Mouse (Mus musculus) hindbrain, embryonic 14.5 days (tissue): Measurements from ENCODE around the gene Rasd2. TPM values are rescaled to one million over a fixed set of nuclear protein-coding genes. Genes with fewer than 3 reads are reported as not detected.
A peak's percentile ranks its signal among the peaks of the same experiment; 100 is the strongest.

Source experiments
- ATAC-seq: fragments of 200-750 bp; cut with Nextera tagmentation; 2 replicates; pipeline ENCODE4 v1.8.0; 2017; ENCODE audit warnings: moderate number of reproducible peaks, mild to moderate bottlenecking, moderate TSS enrichment, moderate library complexity; ENCODE audit not compliant: low FRiP score
- DNase-seq: peaks from one replicate; pipeline ENCODE4 v3.0.0-alpha.2; 2015; ENCODE audit warnings: low spot score
- H3K27ac ChIP-seq: fragments of 300-500 bp; sonication (generic); 2 replicates; pipeline ENCODE4 v1.5.1; 2014; ENCODE audit warnings: mild to moderate bottlenecking, moderate library complexity
- H3K27me3 ChIP-seq: fragments of 300-500 bp; sonication (generic); 2 replicates; pipeline ENCODE4 v1.6.1; 2014; ENCODE audit warnings: mild to moderate bottlenecking, low read length, mixed read lengths; ENCODE audit not compliant: control insufficient read depth, insufficient read depth
- H3K36me3 ChIP-seq: fragments of 300-500 bp; sonication (generic); replicated peaks from 2 replicates; pipeline ENCODE4 v1.6.1; 2014; ENCODE audit not compliant: control insufficient read depth, insufficient read depth
- H3K4me1 ChIP-seq: fragments of 300-500 bp; sonication (generic); replicated peaks from 2 replicates; pipeline ENCODE4 v1.6.1; 2014; ENCODE audit warnings: antibody characterized with exemption, low read length, mixed read lengths; ENCODE audit not compliant: control insufficient read depth, insufficient read depth
- H3K4me2 ChIP-seq: fragments of 300-500 bp; sonication (generic); replicated peaks from 2 replicates; pipeline ENCODE4 v1.6.1; 2014; ENCODE audit warnings: mild to moderate bottlenecking, moderate library complexity
- H3K4me3 ChIP-seq: fragments of 300-500 bp; sonication (generic); replicated peaks from 2 replicates; pipeline ENCODE4 v1.5.1; 2014; ENCODE audit warnings: mild to moderate bottlenecking, low read length
- H3K9ac ChIP-seq: fragments of 300-500 bp; sonication (generic); 2 replicates; pipeline ENCODE4 v1.6.1; 2014
- H3K9me3 ChIP-seq: fragments of 300-500 bp; sonication (generic); 2 replicates; pipeline ENCODE4 v1.6.1; 2016; ENCODE audit warnings: low read length; ENCODE audit not compliant: control insufficient read depth
- WGBS: fragments of 180-500 bp; shearing (Covaris S2); extraction: QIAGEN DNeasy Blood & Tissue Kit; methylation state at CpG from one replicate; pipeline ENCODE4 v1.1.7; 2014; 5-methylcytosine and 5-hydroxymethylcytosine counted together
- polyA plus RNA-seq: library from polyadenylated mRNA; unstranded; fragments of >200 nt; fragmentation: Nextera tagmentation; extraction: Ambion mirVana; gene quantifications from 2 replicates; pipeline ENCODE4 v1.2.1, GENCODE M21; 2014

Gene Rasd2
- polyA plus RNA-seq, 1 experiment from 2014 or later = 4.6 TPM

DNA sequence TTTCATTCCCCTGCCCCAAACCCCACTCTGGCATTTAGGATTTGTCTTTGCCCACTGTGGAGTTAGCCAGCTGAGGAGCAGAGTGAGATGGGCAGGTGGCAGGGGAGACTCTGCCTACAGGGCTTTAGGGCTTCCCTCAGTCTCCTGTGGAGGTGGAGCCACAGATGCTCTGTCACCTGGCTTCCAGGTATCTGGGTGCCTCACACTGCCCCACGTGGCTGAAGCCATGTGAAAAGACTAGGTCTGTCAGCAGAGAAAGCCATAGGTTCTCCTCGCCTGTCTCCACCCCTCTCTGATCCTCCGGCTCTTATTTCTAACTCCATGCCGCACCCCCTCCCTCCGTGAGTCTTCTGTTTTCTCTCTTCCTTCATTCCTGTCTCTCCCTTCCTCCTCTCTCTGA, 2.2 kb downstream of the Rasd2 start:
- Histone ChIP-seq H3K9me3 (no peaks in the 10 kb centered on the region), H3K4me2 (no peak overlapping the region), H3K4me3 (no peak overlapping the region), H3K9ac (no peak overlapping the region), H3K4me1 (peaks cover 7% of the 10 kb centered on the region), H3K27ac (no peak overlapping the region), H3K27me3 (peaks cover 43% of the 10 kb centered on the region), H3K36me3 (no peaks in the 10 kb centered on the region)
- no peak for DNase-seq
- 25% methylated on average over 5 of the region's 5 CpGs for WGBS
- ATAC-seq = no peak

DNA sequence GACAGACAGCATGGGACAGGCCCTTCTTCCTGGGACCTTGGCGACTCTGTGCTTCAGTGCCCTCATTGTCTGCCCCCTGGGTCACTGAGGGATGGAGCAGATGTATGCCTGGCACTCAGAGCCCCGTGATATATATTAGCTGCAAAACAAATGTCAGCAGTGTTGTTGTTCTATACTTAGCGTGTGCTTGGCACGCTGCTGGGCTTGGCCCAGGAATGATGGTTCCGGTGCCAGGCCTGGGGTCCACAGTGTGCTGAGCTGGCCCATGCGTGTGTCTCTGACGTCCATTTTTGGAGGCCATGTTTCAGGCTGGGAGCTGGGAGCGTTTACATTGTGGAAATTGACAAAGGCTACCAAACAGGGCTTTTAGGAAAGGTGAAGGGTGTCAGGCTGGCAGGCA, 3.1 kb downstream of the Rasd2 start:
- no peak for DNase-seq
- Histone ChIP-seq H3K9me3 (no peaks in the 10 kb centered on the region), H3K27ac (no peak overlapping the region), H3K36me3 (no peaks in the 10 kb centered on the region), H3K4me1 (peaks cover 7% of the 10 kb centered on the region), H3K4me2 (no peak overlapping the region), H3K27me3 (peaks cover 37% of the 10 kb centered on the region), H3K4me3 (no peak overlapping the region), H3K9ac (no peak overlapping the region)
- ATAC-seq = no peak
- 73% methylated on average over 8 of the region's 8 CpGs for WGBS

DNA sequence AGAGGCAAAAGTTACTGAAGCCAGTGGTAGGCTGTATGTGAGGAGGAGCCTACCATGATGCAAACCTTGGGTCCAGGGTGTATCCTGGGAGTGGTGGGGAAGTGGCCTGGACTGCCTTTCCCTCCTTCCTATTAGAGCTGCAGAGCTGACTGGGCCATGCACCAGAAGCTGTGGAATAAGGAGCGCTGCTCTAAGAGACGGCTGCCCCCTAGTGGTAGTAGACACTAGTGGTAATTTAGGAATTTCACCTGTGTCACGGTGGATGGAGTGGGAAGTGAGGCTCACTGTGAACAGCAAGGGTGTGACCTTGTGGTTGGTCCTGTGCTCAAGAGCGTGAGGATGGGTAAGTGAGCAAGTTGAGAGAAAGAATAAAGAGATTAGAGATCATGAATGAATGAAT, 4.2 kb downstream of the Rasd2 start:
- no peak overlapping the region for H3K4me3 ChIP-seq
- H3K27ac ChIP-seq = no peak overlapping the region
- peaks cover 32% of the 10 kb centered on the region for H3K27me3 ChIP-seq
- no peaks in the 10 kb centered on the region for H3K36me3 ChIP-seq
- peak; percentile 72 for DNase-seq
- H3K9me3 ChIP-seq = no peaks in the 10 kb centered on the region
- 18% methylated on average over 4 of the region's 4 CpGs for WGBS
- no peak overlapping the region for H3K4me2 ChIP-seq
- no peak for ATAC-seq
- no peak overlapping the region for H3K9ac ChIP-seq
- H3K4me1 ChIP-seq = peaks cover 7% of the 10 kb centered on the region

DNA sequence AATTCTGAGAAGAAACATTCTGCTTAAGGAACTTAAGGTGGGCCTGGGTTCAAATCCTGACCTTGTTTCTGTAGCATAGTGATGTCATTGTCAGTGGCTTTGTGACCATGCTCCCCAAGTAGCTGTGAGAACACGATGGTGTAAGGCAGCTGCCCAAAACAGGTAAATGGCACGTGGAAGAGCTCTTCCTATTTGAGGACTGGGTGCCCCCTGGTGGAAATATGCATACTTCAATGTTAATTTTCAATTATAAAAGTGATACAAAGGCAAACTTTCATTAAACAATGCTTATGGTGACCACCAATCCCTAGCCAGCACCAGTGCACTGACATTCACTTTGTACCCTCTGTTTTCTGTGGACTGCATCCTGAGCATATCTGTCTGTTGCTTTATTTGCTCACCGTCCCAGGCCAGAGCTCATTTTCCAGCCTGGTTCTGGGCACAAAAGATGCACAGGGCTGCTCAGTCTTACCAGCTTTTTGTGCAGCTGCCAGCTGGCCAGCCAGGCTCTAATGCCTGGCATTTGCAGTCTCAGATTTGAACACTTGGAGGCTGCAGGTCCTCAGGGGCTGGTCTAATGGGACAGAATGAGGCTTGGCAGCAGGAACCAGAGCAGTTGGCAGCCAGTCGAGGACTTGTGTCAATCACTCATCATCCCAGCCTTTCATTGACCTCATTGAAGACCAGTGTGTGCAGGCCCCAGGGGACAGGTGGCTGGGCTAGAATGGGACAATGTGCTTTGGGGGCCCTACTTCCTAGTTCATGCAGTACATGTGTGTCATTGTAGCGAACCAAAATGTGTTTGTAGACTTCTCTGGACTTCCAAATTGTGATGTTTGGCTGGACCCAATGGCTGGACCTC, 6.4 kb downstream of the Rasd2 start:
- peak; percentile 58 for DNase-seq

DNA sequence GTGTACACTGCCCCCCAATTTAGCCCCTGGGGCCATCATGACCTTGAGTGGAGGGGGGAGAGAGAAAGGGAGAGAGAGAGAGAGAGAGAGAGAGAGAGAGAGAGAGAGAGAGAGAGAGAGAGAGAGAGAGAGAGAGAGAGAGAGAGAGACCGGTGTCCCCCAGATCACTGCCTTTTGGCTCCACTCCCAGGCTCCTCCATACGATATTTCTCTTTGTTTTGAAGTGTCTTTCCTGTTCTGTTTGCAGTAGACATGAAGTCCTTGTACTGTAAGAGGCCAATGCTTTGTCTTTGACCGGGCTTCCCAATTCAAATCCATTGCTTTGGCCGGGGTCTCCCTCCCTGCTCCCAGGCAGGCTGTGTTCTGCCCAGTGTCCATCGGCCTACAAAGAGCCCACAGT, 8.9 kb downstream of the Rasd2 start:
- Histone ChIP-seq H3K4me2 (no peak overlapping the region), H3K9ac (no peak overlapping the region), H3K36me3 (no peaks in the 10 kb centered on the region), H3K9me3 (no peaks in the 10 kb centered on the region), H3K27ac (no peak overlapping the region), H3K4me1 (no peaks in the 10 kb centered on the region), H3K4me3 (no peak overlapping the region), H3K27me3 (no peaks in the 10 kb centered on the region)
- ATAC-seq (no peak), DNase-seq (no peak)
- WGBS = 80% methylated on average over 5 of the region's 5 CpGs

More for the DNA sequence above, 6.4 kb downstream of the Rasd2 start:
- H3K36me3 ChIP-seq = no peaks in the 10 kb centered on the region
- H3K9me3 ChIP-seq = no peaks in the 10 kb centered on the region
- H3K9ac ChIP-seq = no peak overlapping the region
- H3K27me3 ChIP-seq = peaks cover 13% of the 10 kb centered on the region
- WGBS = 50% methylated on average over 5 of the region's 5 CpGs
- ATAC-seq = peak; percentile 73
- no peaks in the 10 kb centered on the region for H3K4me1 ChIP-seq
- H3K4me2 ChIP-seq = no peak overlapping the region
- H3K27ac ChIP-seq = no peak overlapping the region
- H3K4me3 ChIP-seq = no peak overlapping the region

DNA sequence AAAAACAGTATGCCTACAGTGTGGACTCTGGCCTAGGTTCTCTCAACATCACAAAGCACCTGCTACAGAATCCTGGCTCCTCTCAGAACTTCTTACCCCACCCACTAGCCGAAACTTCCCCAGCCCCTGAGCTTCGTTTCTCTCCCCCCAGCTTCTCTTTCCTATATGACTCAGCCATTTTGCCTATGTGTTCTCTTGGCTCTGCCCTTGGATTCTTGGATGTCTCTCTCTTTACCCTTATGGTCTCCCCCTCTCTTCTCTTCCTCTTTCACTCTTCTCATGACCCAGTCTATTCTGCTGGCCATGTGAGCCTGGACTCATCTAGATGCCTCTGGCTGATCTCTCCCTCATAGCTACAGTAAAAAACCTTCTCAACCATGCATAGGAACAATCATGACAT, 13.0 kb downstream of the Rasd2 start:
- Histone ChIP-seq H3K27me3 (no peaks in the 10 kb centered on the region), H3K4me3 (no peak overlapping the region), H3K4me2 (no peak overlapping the region), H3K27ac (no peak overlapping the region), H3K9me3 (no peaks in the 10 kb centered on the region), H3K36me3 (no peaks in the 10 kb centered on the region), H3K9ac (no peak overlapping the region), H3K4me1 (no peaks in the 10 kb centered on the region)
- 89% methylated on average over 2 of the region's 2 CpGs for WGBS
- ATAC-seq (no peak), DNase-seq (no peak)

DNA sequence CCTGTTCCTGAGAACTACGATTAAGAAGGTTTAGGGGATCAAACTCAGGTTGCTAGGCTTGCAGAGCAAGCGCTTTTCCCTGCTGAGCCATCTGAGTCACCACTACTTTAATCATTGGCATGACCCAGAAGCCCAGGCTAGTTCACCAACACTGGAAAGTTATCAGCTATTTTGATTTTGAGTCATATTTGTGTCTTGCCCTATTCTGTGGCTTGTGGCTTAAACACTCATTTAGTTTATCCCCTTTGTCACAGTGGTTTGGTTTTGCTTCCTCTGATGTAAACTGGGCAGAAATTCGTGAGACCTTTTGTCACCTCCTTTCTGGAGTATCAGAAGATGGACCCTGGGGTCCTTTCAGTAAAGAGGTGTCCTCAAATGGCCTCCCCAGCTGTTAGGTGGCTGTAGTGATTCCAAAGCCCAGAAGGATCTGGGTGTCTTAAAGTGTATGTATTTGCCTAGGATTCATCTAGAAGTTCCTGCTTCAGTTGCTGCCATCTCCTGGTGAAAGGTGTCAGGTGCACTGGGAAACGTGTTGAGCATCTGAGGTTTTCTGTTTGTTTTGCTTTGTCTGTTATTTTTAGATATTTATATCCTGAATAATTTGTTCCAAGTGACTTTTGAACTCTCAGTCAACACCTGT, 20.3 kb downstream of the Rasd2 start:
- DNase-seq (peak; percentile 59), ATAC-seq (no peak)
- WGBS = 57% methylated on average over 4 of the region's 4 CpGs
- H3K9ac ChIP-seq = no peak overlapping the region
- no peak overlapping the region for H3K27ac ChIP-seq
- no peaks in the 10 kb centered on the region for H3K27me3 ChIP-seq
- H3K4me3 ChIP-seq = no peak overlapping the region
- no peaks in the 10 kb centered on the region for H3K4me1 ChIP-seq
- no peak overlapping the region for H3K4me2 ChIP-seq
- H3K9me3 ChIP-seq = no peaks in the 10 kb centered on the region
- no peaks in the 10 kb centered on the region for H3K36me3 ChIP-seq

DNA sequence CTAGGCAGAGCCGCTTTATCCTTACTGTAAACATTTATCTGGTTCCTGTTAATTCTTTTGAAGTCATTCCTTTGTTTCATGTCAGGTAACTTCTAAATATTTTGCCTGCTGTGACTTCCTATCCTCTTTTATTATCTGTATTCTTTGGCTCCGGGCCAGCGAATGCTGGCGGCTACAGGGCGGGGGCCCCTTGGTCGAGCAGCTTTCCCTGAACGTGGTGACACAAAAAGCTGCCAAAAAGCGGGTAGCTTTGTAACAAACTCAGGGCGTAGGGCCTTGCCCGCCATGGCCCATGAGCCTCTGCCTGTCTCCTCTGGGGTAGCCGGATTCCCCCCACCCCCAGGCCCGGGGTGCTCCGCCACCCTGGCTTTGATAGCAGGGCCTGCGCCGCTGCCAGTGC, 33.6 kb downstream of the Rasd2 start:
- H3K27ac ChIP-seq = no peak overlapping the region
- no peak overlapping the region for H3K4me3 ChIP-seq
- H3K36me3 ChIP-seq = no peaks in the 10 kb centered on the region
- DNase-seq = no peak
- no peaks in the 10 kb centered on the region for H3K27me3 ChIP-seq
- no peaks in the 10 kb centered on the region for H3K4me1 ChIP-seq
- ATAC-seq = no peak
- WGBS = 93% methylated on average over 15 of the region's 15 CpGs
- peaks cover 7% of the 10 kb centered on the region for H3K9me3 ChIP-seq
- H3K9ac ChIP-seq = no peak overlapping the region
- H3K4me2 ChIP-seq = no peak overlapping the region

DNA sequence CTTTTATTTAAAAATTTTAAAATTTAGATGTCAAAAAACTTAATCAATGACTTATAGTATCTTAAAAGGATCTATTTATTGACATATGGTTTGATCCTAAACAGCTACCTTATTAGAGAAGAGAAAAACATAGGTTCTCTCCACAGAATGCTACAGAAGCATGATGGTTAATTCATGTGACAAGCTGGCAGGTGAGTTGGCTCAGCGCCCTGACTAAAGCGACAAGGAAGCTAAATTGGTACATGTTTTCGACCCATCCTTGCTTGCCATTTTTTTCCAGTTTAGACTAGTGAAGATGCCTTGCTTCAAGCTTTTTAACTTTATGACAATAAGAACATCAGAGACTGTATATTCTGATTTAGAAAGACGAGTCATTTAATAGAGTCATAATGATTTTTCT, 35.4 kb downstream of the Rasd2 start:
- DNase-seq (no peak), ATAC-seq (no peak)
- Histone ChIP-seq H3K4me1 (no peaks in the 10 kb centered on the region), H3K9me3 (peaks cover 7% of the 10 kb centered on the region), H3K4me3 (no peak overlapping the region), H3K4me2 (no peak overlapping the region), H3K9ac (no peak overlapping the region), H3K36me3 (no peaks in the 10 kb centered on the region), H3K27me3 (no peaks in the 10 kb centered on the region), H3K27ac (no peak overlapping the region)
- WGBS = 93% methylated on average over 4 of the region's 4 CpGs
